Mouse (Mus musculus) testis, adult 2 months (tissue): ENCODE measurements around the gene Pds5a.

Experiments used
- CTCF ChIP-seq: fragments of 200-500 bp; IDR thresholded peaks from 2 replicates; pipeline ENCODE4 v1.5.1; 2012; ENCODE audit warnings: low read depth, mild to moderate bottlenecking, inconsistent platforms, low read length, moderate library complexity; ENCODE audit not compliant: control insufficient read depth, insufficient read depth, insufficient replicate concordance
- POLR2A ChIP-seq: fragments of 200-500 bp; IDR thresholded peaks from 2 replicates; pipeline ENCODE4 v1.6.1; 2012; ENCODE audit warnings: low read depth, mild to moderate bottlenecking, inconsistent platforms, low read length, moderate library complexity; ENCODE audit not compliant: control insufficient read depth

- TF ChIP-seq POLR2A (no peak), CTCF (no peak)
Measured at GRCm38 (mm10) chr5:65703261-65703660, 5.2 kb upstream of the Pds5a start.
